Mouse (Mus musculus) liver (tissue): ENCODE data around the gene Ttyh3.

ENCODE experiments used
- DNase-seq: peaks from one replicate; pipeline ENCODE4 v3.0.0-alpha.2; 2020; ENCODE audit warnings: mixed read lengths

Gene Ttyh3

GRCm38 (mm10) chr5:140571201-140571600, 77.6 kb downstream of the Ttyh3 start:
- DNase-seq, result no peak
